Mouse (Mus musculus): ENCODE measurements at regions not wholly inside any gene's neighbourhood (a gene's known extent, or its start where the extent isn't known, plus 50 kb on each side); places are given as distances from the start of the nearest gene placed in this dataset.

DNA sequence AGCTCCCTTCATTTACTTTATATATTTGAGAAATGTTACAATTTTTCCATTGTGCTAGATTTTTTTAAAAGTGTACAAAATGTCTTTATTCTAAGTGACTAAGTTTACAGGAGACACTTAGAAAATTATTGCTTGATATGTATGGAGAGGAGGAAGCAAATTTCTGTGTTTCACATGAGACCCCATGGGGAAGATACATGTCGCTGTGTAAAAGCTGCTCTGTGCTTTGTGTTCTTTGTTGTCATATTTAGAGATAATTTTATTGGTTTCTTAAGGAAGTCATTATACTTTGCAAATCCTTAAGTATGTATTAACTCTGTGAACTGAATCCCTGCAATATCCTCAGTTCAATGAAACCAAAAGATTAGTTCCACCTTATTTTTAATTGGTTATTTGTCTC is 406.0 kb upstream of the 1700003H04Rik start:
- DNase-seq = no peak

DNA sequence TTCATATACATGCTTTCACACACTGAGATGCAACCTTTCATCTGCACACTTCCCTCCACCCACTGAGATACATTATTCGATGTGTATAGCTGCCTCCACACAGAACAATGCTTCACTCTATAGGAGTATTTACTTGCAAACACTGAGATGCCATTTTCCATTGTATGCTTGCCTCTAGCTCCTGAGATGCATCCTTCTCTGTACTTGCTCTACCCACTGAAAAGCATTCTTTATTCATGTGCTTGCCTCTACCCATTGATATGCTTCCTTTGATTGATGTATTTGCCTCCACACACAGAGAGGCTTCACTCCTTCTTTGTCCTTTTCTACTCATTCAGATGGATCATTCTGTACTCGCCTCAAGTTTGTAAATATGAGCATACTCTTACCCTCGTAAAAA is 405.6 kb upstream of the 1700003H04Rik start:
- no peak for DNase-seq

DNA sequence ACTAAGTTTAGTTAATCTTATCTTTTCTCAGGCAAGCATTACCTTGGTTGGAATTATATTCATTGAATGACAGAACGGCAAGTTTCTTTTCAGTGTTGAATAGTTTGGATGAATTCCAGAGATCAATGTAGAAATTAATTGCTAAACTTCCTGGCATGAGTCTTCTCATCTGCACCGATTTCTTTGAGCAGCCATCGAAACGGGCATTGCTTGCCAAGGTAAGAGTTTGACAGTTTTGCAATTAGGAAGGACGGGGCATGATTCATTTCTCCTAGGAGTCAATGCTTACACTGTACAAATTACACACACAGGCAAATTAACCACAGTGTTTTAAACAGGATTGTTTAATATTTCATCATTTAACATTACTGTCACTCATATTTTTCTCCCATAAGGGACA is 404.5 kb upstream of the 1700003H04Rik start:
- DNase-seq = no peak

DNA sequence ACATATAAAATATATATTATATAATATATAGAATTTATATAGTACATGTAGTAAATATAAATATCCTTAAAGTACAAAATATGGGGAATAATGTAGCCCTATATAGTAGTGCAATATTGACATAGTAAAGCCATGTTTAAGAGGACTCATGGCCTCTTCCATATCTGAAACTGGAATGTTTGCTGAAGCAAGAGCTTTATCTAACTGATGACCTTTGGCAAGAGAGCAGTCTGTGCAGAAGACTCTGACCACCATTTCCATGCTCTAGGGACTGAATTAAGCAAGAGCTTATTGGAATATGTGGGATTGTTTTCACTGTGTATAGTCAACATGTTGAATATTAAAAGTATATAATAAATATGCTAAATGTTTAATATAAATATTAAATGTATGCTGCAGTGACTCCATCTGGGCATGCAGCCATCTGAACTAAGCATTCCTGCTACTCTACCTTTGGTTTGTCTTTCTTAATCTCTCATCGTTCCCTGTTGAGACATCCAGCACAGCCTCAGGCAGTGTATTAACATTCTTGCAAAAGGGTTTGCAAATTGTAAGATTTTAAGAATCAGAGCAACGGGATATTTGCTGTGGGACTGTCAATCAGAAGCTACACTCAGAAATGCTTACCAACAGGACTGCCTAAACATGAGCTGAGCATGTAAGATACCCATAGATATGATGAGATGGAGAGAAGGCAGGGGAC is 354.4 kb upstream of the 1700003H04Rik start:
- no peak for DNase-seq

DNA sequence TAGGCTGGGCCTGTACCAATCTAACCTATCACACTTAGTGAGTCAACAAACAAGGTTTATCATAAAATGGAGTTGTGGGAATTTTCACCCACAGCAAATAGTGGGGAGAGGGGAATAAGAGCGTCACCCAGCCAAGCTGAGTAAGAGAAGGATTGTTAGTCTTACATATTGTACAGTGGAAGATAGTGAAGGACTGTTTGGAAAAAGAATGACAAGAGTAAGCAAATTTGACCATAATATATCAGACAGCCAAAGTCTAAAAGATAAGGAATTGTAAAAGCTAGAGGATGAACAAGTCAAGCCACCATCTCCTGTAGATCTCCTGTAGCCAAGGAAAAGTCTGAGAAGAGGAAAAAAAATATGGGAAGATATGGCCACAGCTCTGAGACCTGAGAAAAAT is 351.8 kb upstream of the 1700003H04Rik start:
- DNase-seq = no peak

DNA sequence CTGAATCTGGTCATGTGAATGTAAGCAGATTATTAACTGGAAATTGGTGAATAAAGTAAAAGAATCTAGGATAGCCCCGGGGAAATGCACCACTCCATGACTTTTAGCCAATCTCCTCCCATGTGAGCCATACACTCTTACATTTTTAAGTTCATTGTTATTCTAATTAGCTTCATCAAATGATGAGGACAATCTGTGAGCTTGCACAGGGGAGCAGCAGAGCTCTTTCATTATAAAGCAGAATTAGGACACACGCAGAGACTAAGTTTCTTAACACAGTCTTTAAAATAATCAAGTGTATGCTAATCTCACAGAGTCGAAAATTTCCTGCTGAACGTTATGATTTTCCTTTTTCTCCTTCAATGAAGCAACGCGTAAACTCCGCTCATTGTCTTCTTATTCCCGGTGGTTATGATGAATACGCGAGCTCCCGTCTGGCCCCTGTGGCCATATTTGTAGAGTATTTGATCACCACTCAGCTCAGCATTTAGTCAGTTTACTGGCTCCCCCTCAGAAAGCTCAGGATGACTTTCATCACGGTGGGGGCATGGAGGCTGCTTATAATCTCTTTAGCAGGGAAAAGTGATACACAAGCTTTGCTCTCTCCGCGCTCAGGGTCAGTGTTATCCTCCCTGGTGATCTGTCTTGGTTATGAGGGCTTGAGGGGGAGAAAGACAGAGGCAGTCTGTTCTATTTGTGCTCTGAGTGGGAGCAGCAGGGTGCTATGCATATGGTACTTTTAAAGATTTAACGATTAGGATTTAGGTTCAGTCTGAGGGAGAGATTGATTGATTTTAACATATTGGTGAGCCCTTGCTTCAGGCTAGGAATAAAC is 350.1 kb upstream of the 1700003H04Rik start:
- DNase-seq = peak; percentile 13 to 21

DNA sequence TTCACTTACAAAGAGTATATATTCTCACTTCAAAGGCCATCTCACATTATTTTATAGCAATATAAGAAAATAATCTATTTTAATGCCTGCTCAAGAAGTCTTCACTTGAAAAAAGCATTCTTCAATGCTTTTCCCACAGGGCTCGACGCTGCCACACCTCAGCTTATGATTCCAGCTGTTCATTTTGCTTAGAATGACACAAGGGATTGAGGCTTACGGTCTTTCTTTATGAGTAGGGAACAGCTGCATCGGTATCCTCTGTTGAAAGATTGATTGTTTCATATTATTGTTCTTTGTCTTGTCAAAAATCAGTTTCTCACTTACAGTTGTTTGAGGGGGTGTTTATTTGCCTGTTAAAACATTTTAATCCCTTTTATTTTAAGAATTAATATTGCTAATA is 328.0 kb upstream of the 1700003H04Rik start:
- no peak for DNase-seq

Data from cerebellum, postnatal 10 days (tissue).